Mouse (Mus musculus) retina, adult 2 months (tissue): ENCODE data around the gene Rgs7.

Experiments
- DNase-seq: peaks from one replicate; pipeline ENCODE4 v3.0.0-alpha.2; 2012; ENCODE audit warnings: low read depth, low spot score

Gene Rgs7

DNA sequence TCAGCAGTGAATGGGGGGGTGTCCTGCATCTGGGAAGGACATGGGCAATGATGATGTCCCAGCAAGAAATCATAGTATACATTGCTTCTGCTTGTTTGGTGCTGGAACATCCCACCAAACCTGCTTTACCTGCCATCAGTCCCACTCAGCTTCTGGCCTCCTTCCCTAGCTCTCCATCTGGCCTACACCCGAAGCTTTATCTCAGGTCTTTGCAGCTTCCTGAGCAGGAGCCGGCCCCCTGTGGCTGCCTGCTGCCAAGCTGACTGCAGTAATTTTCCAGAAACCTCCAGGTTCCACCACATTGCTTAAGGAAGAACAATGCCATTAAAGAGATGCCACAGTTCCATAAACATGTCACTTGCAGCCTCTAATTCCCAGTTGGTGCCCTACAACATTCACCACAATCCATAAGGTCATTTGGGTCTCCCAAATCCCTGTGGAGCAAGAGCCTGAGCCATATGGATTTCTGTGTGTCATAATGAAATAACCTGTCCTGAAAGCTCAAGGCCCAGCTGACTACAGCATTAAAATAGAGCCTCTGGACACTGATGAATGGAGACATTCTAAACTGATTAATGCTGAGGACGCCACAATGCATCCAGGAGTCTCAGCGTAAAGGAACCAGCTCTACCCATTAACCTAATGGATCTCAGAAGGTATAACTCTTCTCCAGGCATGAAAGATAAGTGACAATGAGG, 60.8 kb downstream of the Rgs7 start:
- DNase-seq = no peak

DNA sequence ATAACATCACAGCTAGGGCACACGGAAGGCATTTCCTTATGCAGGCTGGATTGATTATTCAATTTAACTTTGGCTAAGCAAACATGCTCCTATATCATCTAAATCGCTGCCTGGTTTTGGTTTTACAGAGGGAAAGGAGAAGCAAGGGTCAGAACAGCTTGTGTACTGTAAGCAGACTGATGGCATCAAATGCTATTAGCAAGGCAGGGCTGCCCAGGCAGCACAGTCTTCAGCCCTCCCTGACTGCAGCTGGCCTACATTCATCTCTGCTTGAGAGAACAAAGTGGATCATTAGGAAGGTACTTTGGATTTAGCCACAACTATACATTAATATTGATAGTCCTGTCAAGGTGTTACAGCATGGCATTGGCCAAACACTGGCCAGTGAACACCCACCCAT, 65.2 kb downstream of the Rgs7 start:
- DNase-seq = no peak

DNA sequence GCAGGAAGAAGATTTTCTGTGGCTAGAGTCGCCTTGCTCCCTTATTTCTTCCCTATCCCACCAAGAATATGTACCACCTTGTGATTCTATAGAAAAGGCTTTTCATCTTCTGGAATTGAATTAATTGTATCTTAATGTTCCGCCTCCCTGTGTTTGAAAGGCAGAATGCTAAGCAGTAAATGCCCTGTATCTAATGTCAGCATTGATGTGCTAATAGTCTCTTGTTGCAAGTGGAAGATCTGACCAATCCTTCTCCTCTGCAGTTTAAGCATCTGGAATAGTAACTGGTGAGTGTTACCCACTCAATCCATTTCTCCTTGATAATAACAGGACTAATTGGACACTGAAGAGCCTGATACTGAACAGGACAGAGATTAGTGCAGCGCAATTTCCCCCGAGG, 65.9 kb downstream of the Rgs7 start:
- no peak for DNase-seq

DNA sequence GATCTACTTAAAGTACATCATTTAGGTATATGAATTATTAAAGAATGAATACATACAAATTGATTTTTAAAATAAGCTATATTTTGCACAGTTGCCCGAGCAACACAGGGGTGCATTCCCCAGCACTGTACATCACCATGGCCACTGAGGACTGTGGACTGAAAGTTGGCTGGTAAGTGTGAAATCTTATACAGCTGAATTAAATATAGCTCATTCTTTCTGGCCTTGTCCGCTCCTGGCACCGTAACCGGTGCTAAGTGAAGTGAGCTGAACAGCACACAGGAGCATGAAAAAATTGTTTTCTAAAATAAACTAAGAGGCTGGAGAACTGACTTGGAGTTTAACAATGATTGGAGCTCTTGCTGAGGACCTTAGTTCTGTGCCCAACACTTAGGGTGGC, 71.4 kb downstream of the Rgs7 start:
- no peak for DNase-seq

DNA sequence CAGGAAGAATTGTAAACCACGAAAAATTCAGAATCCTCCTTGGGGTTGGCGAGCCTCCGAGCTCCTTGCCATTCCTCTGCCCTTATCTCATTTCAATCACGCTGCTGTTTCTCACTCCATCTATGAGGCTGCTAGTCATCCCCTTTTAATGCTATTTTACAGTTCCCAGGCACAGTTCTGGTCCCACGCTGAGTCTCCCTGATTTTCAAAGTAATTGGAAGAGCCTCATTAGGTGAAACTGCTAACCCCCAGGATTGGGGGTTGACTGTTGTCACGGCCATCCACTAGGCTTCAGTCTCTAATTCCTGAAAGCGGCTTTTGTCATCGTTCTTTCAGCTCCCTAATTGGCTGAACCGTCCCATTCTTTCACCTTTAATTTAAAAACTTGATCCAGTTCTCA, 76.6 kb downstream of the Rgs7 start:
- no peak for DNase-seq

DNA sequence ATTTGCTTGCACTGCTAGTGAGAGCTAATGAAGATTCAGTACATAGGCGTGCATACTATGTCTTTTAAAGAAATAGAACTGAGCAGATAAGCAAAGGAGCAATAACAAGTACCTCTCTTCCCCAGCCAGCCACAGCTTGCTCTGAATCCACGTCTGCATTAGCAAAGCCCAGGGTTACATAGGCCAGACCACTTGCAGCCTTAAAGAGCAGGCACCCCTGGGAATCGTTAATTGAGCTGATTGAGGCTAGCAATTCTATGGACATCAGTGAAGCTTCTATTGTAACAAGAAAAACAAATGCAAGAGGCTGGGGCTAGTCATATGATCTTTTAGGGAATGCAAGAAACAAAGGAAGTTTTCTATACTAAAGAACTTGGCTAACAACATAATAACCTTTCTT, 81.9 kb downstream of the Rgs7 start:
- no peak for DNase-seq

DNA sequence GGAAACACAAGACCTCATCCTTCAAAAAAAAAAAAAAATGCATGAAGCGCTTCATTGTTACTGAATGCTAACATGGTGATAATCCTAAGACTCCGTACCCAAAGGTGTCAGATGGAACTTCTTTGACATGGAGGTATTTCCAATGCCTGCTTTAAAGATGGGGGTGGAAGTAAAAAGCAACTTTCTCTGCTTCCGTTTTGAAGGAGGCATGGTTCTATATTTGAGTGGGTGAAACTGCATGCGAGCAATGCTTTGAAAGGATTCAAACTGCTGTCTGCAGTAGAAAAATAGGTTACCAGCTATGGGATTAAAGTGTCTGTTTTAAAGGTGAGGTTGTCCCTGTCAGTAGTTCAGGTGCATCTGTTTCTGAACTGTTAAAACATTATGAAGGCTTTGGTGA, 100.4 kb downstream of the Rgs7 start:
- no peak for DNase-seq

DNA sequence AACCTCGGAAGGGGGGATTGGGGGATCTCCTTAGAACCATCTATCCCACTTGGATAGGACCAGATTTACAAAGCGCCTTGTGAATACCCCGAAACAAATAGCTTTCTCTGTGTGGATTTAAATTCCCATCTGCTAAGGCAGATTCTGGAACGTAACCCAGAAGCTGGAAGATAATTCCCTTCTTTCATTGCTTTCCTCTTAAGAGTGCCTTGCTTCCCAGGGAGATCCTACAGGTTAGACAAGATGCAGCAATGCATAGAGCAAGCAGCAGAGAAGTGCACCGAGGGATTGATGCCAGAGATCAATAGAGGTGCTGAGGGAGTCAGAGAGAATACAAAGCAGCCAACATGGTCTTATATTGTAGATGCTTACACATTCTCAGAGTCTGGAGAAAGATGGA, 103.0 kb downstream of the Rgs7 start:
- no peak for DNase-seq

DNA sequence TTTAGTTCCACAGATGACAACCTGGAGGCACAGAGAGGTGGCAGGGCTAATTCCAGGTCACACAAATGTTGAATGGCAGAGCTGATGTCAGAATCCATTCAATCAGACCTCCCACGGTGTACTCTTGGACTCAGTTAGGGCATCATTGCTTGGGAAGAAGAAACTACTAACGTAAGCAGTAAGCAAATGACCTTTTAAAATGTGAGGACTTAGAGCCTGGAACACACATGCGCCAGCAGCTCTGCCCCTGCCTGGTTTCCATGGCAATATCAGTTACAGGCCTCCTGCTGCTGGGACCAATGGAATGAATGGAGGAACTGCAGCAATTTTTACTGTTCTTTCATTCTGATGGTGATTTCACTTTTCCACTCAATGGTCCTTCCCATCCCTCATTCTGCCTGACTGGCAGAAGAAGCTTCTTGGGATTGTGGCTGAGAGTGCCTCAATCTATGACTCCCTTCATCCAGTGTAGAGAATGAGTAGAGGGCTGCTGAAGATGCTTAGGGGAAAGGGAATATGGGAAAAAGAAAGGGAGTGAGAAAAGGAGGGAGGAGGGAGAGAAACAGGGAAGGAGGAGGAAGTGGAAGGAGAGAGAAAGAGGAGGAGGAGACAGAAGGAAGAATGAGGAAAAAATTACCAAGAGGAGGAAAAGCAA, 106.6 kb downstream of the Rgs7 start:
- no peak for DNase-seq

DNA sequence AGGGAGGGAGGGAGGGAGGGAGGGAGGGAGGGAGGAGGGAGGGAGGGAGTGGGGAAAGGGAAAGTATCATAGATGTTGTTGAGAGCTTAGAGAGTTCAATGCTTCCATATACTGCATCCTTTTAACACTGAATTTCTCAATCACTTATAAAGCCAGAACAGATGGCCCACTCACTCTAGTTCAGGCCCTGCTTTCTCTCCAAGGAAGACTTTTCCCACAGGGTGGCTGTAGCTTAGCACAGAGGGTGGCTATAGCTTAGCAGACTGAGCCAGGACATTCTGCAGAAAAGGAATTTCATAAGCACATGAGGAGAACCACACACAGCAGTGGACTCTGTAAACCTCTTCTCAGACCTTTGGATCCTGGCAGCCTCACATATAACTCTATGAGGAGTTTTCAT, 119.7 kb downstream of the Rgs7 start:
- DNase-seq = no peak

DNA sequence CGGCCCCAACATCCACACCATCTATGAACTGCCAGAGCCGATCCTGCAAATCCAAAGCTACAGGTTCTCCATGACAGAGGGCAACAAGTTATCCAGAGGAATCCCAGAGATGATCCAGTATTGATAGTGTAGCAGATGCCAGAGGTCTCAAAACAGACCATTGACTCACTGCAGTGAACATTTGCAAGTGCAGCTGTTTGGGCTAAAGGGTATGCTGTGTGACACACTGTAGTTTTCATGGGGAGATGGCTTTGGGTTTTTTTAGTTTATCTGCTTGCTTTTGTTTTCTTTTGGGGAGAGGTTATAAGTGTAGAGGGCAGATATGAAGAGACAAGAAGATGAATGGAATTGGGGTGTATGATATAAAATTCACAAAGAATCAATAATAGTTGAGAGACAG, 124.2 kb downstream of the Rgs7 start:
- no peak for DNase-seq

DNA sequence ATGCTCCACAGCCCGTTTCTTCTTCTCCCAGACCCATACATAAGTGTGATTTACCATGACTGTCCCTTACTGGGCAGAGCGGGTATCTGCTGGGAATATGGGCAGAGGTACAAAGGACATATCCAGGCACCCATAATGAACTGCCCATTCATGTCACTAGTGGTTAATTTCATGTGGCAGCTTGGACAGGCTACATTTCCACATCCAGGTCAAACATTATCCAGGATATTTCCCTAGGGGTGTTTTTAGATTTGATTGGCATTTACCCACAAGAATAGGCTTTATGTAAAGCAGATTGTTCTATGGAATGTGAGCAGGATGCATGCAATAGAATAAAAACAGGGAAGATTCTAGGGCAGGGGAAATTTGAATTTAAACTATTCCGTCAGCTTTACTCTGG, 128.7 kb downstream of the Rgs7 start:
- DNase-seq = no peak

DNA sequence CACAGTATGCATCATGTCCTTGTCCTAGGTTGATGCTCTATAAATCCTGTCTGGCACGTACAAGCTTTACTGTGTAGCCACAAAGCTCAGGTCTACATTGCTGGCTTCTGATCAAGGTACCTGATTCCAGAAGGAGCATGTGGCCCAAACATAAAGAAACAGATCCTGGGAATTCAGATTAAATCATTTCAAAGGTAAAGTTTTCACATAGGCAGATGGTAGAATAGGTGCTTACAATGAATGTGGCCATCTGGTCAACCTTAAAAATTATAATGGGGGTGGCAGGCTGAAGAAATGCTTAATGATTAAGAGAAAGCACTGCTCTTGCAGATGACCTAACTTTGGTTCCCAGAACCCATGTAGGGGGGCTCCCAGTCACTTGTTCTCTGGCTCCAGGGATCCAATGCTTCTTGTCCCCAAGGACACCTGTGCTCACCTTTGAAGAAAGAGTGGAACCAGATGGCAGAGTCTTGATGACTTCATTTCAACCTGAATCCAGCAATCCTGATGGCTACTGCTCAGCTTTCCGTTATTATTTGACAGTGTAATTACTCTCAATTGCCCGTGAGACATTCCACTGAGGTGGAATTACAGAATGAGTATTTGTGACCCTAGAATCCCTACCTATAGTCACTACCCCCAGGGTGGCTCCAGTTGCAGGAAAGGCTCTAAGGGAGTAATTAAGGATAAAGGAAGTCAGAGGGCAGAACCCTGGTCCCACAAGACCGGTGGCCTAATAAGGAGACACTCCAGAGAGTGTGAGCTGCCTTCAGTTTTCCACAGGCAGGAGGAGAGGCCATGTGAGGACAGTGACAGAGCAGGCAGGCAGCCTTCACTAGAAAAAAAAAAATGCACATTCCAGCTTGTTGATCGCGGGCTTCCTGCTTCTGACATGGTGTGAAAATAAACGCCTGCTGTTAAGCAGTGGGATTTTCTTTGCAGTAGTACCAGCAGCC, 132.6 kb downstream of the Rgs7 start:
- no peak for DNase-seq

DNA sequence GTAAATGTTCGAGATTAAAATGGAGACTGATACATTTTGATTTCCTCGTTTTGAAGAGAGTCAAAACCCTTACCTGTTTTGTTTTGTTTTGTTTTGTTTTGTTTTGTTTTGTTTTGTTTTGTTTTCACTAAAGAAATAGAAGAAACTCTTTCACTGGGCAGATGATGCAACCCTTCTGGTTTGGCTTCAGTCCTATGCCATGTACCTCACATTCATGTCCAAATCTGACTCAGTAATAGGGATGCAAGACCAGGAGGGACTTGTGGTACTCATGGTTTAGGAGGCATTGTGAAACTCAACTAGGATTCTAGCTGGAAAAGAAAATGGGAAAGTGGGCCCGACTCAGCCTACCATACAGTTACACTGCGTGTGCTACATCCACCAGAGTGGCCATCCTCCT, 139.4 kb downstream of the Rgs7 start:
- no peak for DNase-seq

DNA sequence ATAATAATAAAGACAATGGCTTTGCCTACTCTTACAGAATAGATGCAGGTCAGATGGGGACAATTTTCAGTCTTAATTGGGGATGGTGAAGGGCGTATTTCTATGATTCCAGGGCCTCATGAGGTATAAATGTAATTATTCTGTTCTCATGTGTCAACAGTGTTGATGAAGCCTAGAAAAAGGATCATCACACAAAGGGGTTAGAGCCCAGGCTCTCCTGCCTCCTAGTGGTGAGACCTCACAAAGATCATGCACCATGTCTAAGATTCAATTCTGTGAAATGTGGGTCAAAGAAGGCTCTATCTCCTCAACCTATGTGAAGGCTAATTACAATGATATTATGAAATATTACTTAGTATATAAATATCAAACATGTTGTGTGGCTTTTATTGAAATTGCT, 146.1 kb downstream of the Rgs7 start:
- DNase-seq = no peak

DNA sequence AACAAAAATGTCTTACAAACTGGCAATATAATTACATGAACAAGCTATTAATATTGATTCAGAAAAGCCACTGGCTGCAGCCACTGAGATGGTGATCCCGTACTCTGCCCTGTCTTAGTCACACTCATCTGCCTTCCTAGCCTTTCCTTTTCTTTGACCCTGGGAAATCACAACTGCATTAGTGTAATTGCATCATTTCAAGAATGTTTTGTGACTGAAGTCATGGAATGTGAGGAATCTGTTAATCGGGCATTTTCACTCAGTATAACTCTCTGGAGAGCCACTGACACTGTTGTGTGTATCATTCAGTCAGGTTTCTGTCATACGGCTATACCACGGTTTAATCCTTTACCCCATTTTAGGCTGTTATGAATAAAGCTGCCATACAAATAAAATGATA, 156.1 kb downstream of the Rgs7 start:
- DNase-seq = no peak

DNA sequence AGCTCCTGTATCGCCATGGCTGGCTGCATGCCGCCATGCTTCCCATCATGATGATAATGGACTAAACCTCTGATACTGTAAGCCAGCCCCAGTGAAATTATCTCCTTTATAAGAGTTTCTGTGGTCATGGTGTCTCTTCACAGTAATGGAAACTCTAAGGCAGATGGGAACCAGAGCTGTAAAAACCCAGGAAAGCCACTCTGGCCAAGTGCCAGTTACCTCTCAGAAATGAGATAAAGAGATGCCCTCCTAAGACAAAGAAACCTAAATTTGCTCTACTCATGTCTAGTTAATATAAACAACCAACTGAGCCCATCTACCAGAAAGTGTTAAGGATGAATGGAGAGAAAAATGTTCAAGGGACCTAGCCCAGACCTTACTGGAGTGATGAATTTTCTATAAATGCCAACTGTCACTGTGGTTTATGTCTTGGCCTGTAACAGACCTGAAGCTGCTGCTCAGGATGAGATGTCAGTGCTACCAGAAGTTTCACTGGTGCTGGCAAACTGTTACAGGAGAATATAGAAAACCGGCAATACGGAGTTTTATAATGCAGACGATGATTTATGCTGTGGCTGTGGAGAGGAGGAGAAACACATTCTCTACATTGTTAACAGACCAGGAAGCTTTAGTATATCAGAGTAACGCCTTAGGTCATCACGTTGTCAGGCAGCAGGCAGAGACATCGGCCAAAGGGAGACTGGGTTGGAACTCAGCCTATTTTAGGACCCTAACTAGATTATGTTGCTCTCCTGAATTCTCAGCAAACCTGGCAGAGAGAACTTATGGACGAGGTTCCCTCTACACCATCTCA, 159.1 kb downstream of the Rgs7 start:
- DNase-seq = no peak

DNA sequence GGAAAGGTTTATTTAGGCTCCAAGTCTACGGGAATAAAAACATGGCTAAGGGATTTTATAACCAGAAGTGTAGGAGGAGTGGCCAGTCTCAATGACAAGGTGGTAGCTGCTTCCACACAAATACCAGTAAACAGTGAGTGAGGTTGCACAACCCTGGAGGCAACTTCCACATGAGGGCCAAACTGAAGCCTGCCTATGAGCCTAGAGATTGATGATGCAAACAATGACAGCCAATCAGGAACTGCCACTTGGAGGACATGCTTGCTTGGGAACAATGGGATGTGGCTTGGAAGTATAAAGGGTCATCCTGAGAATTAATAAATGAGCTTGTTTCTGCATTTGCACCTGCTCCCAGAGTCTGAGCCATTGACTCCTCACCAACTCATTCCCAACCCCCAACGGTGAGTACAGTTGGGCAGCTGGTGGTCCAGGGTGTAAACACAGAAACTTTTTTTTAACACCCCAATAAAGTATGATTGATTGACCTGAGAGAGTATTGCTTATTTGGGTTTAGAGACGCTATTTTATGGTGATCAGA, 162.3 kb downstream of the Rgs7 start:
- no peak for DNase-seq

DNA sequence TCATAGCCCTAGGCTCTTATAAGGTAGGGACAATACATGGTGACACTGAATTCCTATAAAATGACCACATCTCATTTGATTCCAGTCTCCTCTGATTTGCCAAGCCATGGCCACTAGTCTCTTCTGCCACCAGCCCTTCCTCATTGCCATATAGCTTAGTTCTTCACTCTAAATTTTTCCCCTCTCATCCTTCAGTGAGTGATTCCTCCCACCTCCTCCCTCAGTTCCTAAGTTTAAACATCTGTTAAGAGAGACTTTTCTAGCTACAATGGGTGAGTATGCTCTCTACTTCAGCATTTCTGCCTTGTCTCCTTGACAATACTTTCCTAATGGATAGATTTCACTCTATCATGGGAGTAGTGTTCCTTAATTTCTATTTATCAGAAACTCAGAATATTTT, 169.5 kb downstream of the Rgs7 start:
- DNase-seq = no peak

DNA sequence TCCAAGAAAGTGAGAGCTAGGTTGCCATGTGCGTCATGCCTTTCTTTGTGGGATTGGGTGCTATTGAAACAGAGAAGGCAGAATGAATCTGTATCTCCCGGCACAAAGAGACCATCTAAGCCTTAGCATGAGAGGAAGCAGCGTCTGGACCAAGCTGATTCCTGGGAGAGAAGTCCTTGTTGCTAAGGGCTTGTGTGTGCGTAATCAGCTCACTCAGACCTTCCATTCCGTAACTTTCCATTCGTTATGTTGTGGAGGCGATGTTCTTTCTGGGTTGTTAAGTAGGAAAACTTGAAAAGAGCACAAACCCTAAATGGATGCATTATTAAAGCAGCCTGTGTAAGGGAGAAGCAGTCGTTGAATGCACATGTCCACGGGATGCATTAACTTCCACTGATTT, 173.1 kb downstream of the Rgs7 start:
- DNase-seq = no peak

DNA sequence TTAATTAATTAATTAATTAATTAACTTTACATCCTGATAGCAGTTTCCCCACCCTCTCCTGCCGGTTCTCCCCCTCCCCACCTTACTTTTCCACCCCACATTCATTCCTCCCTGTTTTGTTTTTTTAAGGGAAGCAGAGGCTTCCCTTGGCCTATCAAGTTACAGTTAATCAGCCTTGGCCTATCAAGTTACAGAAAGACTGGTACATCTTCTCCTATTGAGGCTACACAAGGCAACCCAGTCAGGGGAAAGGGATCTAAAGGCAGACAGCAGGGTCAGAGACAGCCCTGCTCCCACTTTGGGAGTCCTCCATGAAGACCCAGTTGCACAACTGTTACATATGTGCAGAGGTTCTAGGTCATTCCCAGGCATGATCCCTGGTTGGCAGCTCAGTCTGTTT, 175.0 kb downstream of the Rgs7 start:
- no peak for DNase-seq

DNA sequence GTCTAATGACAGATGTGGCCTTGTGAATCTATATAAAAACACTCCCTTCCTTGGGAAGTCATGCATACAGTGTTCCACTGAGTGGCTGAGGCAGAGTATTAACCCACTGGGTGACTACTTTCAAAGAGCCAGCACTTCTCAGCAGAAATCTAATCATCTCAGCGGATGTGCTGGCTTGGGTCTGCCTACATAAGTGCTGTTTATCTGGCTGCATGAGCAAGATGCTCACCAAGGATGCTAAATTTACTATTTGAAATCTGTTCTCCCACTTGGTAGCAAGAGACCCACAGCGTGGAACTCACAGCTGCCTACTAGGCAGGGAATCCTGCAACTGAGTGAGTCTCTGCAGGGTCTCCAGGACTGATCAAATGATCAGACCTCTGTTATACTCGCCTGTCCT, 184.7 kb downstream of the Rgs7 start:
- no peak for DNase-seq
